Mouse (Mus musculus): ENCODE data around the gene Zbtb16. TPM values are rescaled to one million over a fixed set of nuclear protein-coding genes. Genes with fewer than 3 reads are reported as not detected.
A peak's percentile ranks its signal among the peaks of the same experiment; 100 is the strongest.

Gene Zbtb16
- polyA plus RNA-seq, 1 experiment from 2014 or later = 2.0 TPM

DNA sequence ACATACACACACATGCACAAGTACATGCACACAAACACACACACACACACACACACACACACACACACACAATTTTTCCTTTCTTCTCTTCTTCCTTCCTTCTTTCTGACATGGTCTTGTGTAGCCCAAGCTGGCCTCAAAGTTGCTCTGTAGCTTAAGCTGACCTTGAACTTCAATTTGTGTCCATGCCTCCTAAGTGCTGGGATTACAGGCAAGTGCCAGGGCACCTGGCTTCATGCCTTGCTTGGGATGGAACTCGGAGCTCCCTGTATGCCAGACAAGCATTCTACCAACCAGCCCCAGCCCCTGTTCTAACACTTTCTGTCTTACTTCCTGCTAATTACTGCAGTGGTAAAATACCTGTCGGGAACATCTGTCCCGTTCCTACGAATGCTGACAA is 222.8 kb downstream of the Zbtb16 start:
- Histone ChIP-seq H3K27ac (no peak overlapping the region), H3K4me1 (replicated peaks) (no peaks in the 10 kb centered on the region), H3K4me2 (replicated peaks) (no peak overlapping the region), H3K9me3 (no peaks in the 10 kb centered on the region), H3K4me3 (replicated peaks) (no peak overlapping the region), H3K9ac (no peak overlapping the region), H3K36me3 (no peaks in the 10 kb centered on the region), H3K27me3 (replicated peaks) (no peaks in the 10 kb centered on the region)
- ATAC-seq = no peak
- 75% methylated on average over 4 of the region's 4 CpGs for WGBS

DNA sequence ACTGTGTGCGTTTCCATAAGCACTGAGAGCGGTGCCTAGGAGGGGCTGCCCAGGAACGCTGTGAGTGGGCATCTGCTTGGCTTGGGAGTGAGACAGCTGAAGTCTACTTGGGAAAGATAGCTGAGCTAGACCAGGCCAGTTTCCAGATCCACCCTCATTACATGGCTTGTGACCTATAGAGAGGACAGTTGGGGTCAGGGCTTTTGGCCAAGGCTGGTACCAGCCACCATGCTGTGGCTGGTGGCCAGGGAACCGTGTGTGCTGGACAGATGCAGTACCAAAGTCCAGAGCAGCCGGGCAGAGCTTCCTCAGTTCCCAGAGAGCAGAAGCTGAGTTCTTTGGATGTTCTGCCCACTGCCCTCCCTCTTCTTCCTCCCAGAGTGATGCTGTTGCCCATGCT is 223.5 kb downstream of the Zbtb16 start:
- H3K9ac ChIP-seq = no peak overlapping the region
- 91% methylated on average over 5 of the region's 5 CpGs for WGBS
- H3K4me2 ChIP-seq (replicated peaks) = no peak overlapping the region
- H3K27ac ChIP-seq = no peak overlapping the region
- ATAC-seq = no peak
- H3K9me3 ChIP-seq = no peaks in the 10 kb centered on the region
- H3K36me3 ChIP-seq = no peaks in the 10 kb centered on the region
- H3K4me3 ChIP-seq (replicated peaks) = no peak overlapping the region
- H3K4me1 ChIP-seq (replicated peaks) = no peaks in the 10 kb centered on the region
- no peaks in the 10 kb centered on the region for H3K27me3 ChIP-seq (replicated peaks)

DNA sequence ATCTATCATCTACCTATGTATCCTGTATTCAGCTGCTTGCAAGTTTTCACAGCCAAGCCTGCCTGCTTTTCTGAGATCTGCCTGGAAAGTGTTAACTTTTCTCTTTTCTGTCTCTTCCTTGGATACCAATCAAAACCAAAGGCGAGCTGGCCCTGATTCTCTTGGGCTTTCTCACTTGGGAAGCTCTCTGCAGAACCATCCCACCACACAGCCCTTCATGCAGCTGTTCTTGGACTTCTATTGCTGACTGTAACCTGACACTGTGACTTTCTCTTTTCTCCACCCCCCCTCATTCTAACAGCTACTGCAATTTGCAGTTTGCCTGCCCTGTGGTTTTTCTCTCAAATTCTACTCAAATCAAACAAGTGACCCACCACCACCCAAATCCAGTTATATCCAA is 225.0 kb downstream of the Zbtb16 start:
- Histone ChIP-seq H3K27ac (no peak overlapping the region), H3K4me2 (replicated peaks) (no peak overlapping the region), H3K4me1 (replicated peaks) (no peaks in the 10 kb centered on the region), H3K36me3 (no peaks in the 10 kb centered on the region), H3K27me3 (replicated peaks) (no peaks in the 10 kb centered on the region), H3K9me3 (no peaks in the 10 kb centered on the region), H3K4me3 (replicated peaks) (no peak overlapping the region), H3K9ac (no peak overlapping the region)
- ATAC-seq = no peak
- 12% methylated on average over 1 of the region's 1 CpGs for WGBS

DNA sequence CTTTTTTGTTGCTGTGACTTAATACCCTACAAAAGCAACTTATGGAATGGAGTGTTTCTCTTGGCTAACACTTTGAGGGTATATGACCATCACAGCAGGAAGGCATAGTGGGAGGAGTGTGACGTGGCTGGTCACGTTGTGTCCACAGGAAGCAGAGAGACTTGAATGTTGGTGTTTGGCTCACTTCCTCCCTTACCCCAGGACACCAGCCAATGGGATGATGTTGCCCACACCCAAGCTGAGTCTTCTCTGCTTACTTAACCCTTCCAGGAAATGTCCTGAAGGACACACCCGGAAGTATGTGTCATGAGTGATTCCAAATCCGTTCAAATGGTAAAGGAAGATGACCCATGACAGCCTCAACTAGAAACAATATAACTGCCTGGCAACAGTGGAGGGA is 226.3 kb downstream of the Zbtb16 start:
- Histone ChIP-seq H3K27me3 (replicated peaks) (no peaks in the 10 kb centered on the region), H3K36me3 (no peaks in the 10 kb centered on the region), H3K9me3 (no peaks in the 10 kb centered on the region), H3K9ac (no peak overlapping the region), H3K4me2 (replicated peaks) (no peak overlapping the region), H3K4me3 (replicated peaks) (no peak overlapping the region), H3K27ac (no peak overlapping the region), H3K4me1 (replicated peaks) (0 out of 2 replicates have a peak, but pooled peaks cover 4% of the 10 kb centered on the region)
- 74% methylated on average over 4 of the region's 4 CpGs for WGBS
- no peak for ATAC-seq

DNA sequence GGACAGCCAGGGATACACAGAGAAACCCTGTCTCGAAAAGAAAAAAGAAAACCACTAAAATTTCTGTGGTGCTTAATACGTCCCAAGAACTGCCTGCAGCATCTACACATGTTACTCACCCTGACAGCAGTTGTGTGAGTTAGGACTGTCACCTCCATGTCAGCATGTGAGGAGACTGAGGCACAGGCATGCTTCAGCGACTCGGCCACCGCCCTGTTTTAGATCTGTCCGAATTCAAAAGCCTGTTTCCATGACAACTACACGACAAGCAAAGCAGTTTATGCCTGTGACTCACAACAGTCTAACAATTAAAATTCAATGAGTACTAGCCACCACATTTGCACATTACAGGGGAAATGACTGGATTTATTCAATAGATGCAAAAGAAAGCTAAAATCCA is 228.6 kb downstream of the Zbtb16 start:
- no peaks in the 10 kb centered on the region for H3K9me3 ChIP-seq
- H3K27ac ChIP-seq = no peak overlapping the region
- ATAC-seq = no peak
- H3K27me3 ChIP-seq (replicated peaks) = no peaks in the 10 kb centered on the region
- no peak overlapping the region for H3K4me3 ChIP-seq (replicated peaks)
- no peaks in the 10 kb centered on the region for H3K36me3 ChIP-seq
- no peak overlapping the region for H3K4me2 ChIP-seq (replicated peaks)
- no peak overlapping the region for H3K9ac ChIP-seq
- WGBS = 80% methylated on average over 7 of the region's 7 CpGs
- H3K4me1 ChIP-seq (replicated peaks) = 0 out of 2 replicates have a peak, but pooled peaks cover 4% of the 10 kb centered on the region

DNA sequence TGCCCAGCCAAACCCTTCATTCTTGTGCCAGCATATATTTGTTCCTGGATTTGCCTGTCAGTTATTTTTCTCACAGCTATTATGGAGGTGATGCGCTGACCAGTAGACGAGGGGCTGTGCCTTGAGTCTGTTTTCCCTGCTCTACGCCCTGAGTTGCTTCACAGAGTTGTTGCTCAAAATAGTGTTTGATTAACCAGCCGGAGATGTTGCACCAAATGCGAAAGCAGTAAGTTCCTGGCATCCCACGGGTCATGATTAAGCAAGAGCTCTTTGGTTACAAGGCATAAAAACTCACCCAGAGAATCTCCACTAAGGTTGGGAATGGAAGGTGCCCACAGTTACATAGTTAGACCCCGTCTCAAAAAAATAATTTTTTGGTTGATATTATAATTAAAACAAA is 229.9 kb downstream of the Zbtb16 start:
- Histone ChIP-seq H3K4me2 (replicated peaks) (no peak overlapping the region), H3K4me3 (replicated peaks) (no peak overlapping the region), H3K36me3 (no peaks in the 10 kb centered on the region), H3K27ac (no peak overlapping the region), H3K9ac (no peak overlapping the region), H3K27me3 (replicated peaks) (no peaks in the 10 kb centered on the region), H3K4me1 (replicated peaks) (0 out of 2 replicates have a peak, but pooled peaks cover 4% of the 10 kb centered on the region), H3K9me3 (no peaks in the 10 kb centered on the region)
- WGBS = 87% methylated on average over 7 of the region's 7 CpGs
- no peak for ATAC-seq

DNA sequence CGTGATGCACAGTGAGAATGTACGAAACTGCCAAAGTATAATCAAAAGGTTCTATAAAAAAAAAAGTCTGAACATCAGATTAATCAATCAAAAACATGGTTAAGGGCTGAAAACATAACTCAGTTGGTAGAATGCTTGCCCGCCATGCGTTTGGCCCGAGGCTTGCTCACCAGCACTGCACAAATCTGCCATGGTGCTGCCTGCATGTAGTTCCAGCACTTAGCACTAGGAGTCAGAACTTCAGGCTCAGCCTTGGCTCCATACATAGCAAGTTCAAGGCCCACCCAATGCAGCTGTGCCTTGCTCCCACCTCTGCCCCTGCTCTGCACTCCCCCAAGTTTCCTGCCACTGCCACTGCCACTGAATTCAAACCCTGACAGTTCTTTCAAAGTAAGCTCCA is 230.3 kb downstream of the Zbtb16 start:
- no peak for ATAC-seq
- H3K36me3 ChIP-seq = no peaks in the 10 kb centered on the region
- H3K4me3 ChIP-seq (replicated peaks) = no peak overlapping the region
- no peaks in the 10 kb centered on the region for H3K9me3 ChIP-seq
- 85% methylated on average over 5 of the region's 5 CpGs for WGBS
- no peak overlapping the region for H3K4me2 ChIP-seq (replicated peaks)
- 0 out of 2 replicates have a peak, but pooled peaks cover 4% of the 10 kb centered on the region for H3K4me1 ChIP-seq (replicated peaks)
- no peaks in the 10 kb centered on the region for H3K27me3 ChIP-seq (replicated peaks)
- H3K9ac ChIP-seq = no peak overlapping the region
- no peak overlapping the region for H3K27ac ChIP-seq

DNA sequence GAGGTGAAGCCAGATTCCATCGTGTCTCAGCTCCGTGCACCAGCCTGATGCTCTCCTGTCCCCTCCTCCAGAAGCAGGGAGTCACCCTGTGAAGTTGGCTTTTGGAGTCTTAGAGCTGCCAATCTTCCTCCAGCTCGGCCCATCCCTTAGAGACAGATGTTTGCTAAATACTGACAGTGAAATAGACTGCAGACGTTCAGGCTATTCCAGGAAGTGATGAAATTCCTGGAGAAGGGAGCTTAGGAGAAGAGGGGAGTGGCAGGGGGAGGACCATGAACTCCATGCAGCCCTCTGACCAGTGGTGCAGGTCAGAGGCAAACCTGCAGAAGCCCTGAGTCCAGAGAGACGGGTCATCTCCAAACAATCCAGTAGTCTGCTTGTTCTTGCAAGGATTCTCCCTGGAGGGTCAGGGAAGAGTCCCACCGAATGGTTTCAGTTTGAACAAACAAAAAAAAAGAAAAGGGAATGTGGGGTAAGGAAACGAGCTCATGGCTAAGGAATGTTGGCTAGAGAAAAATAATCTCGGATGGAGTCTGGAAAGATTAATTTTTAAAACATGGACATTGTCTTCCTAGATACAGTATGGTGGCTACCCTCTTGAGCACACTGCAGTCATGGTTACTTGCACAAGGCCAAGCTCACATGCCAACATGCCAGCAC is 231.0 kb downstream of the Zbtb16 start, which contains the start of gene Nnmt:
Gene Nnmt, minus strand, starts transcription at position 215 of the 660 bp plus-strand sequence.
- H3K36me3 ChIP-seq = no peaks in the 10 kb centered on the region
- WGBS = 13% methylated on average over 8 of the region's 8 CpGs
- no peak within 1 kb of the TSS for H3K4me3 ChIP-seq (replicated peaks)
- H3K9ac ChIP-seq = no peak within 1 kb of the TSS
- H3K4me2 ChIP-seq (replicated peaks) = peak within 1 kb of the TSS; percentile 35; the same call in 1 of the 2 replicates
- no peaks in the 10 kb centered on the region for H3K27me3 ChIP-seq (replicated peaks)
- no peak for ATAC-seq
- 0 out of 2 replicates have a peak, but pooled peaks cover 4% of the 10 kb centered on the region for H3K4me1 ChIP-seq (replicated peaks)
- H3K9me3 ChIP-seq = no peaks in the 10 kb centered on the region
- H3K27ac ChIP-seq = 0 out of 2 replicates have a peak within 1 kb of the TSS, but pooled peaks have one; percentile 37

Other genes with a start within 250 kb of the Zbtb16 start
- gene Nnmt, start 231.1 kb downstream of the Zbtb16 start, polyA plus RNA-seq (2015; fragmentation: Nextera tagmentation; extraction: Ambion mirVana) = 3.0 and 3.5 TPM in 2 replicates
- 3.0 and 4.1 TPM in 2 replicates for gene Htr3a, start 74.9 kb upstream of the Zbtb16 start, polyA plus RNA-seq (2015; fragmentation: Nextera tagmentation; extraction: Ambion mirVana)
- gene Htr3b, start 128.8 kb upstream of the Zbtb16 start, polyA plus RNA-seq (2015; fragmentation: Nextera tagmentation; extraction: Ambion mirVana) = 1.9 and 2.0 TPM in 2 replicates
- 19.0 and 19.2 TPM in 2 replicates for gene Usp28, start 149.2 kb upstream of the Zbtb16 start, polyA plus RNA-seq (2015; fragmentation: Nextera tagmentation; extraction: Ambion mirVana)
- 27.4 and 30.4 TPM in 2 replicates for gene Zw10, start 219.4 kb upstream of the Zbtb16 start, polyA plus RNA-seq (2015; fragmentation: Nextera tagmentation; extraction: Ambion mirVana)
- gene Tmprss5, start 245.0 kb upstream of the Zbtb16 start, polyA plus RNA-seq (2015; fragmentation: Nextera tagmentation; extraction: Ambion mirVana) = 0.90 and 1.2 TPM in 2 replicates

Data from intestine, embryonic 15.5 days (tissue).